Mouse (Mus musculus): ENCODE measurements around the gene Ppm1k. TPM values are rescaled to one million over a fixed set of nuclear protein-coding genes. Genes with fewer than 3 reads are reported as not detected.
"Not testable (repeated sequence)": the region's sequence is repeated elsewhere in the genome, so short reads cannot be mapped to it uniquely, and the experiment has no call there.

The Ppm1k gene
- total RNA-seq (2021) = 10 to 100 TPM; 13.9 to 16.0 TPM
- long read RNA-seq, experiment 1, full-length matches to known transcripts = 3 of 5 reads
- long read RNA-seq, experiment 1, partial matches to known transcripts = 0 of 5 reads
- long read RNA-seq, experiment 1, other reads (novel, unspliced or antisense) = 2 of 5 reads
- long read RNA-seq, experiment 2, partial matches to known transcripts = 0 of 2 reads
- long read RNA-seq, experiment 2, other reads (novel, unspliced or antisense) = 2 of 2 reads

DNA sequence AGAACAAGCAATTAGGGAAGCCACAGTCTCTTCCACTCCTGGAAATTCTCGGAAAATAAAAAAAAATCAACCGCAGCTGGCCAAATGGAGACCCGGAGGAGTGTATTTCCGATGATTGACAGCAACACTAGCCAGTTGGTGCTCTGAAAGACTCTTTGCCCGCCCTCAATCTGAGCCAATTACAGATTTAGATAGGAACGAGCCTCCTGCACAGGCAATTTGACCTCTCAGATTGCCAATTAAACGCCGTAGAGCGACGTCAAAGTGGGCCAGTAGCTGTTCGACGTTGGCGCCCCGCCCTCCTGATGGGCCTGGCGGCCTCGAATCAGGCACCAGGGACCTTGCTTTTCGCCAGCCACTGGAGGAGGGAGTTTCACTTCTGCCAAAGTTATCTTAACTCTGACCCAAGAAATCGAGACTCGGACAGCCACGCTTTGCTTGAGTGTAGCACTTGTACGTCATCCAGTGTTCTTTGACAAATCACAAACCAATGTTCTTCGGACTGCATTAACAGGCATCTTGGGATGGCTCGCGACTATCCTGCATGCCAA is at the start of gene Ppm1k:
Gene Ppm1k, minus strand, starts transcription at position 83 of the 551 bp plus-strand sequence.
- peak; percentile 100 for DNase-seq (ENCODE audit: low spot score)

- no peak for DNase-seq (ENCODE audit: low spot score)
Measured at GRCm38 (mm10) chr6:57582356-57582755, 47.1 kb upstream of the Ppm1k start.

GRCm38 (mm10) chr6:57581595-57581994 is 46.3 kb upstream of the Ppm1k start:
- no peak for DNase-seq (ENCODE audit: low spot score)

GRCm38 (mm10) chr6:57580881-57581548 is 45.7 kb upstream of the Ppm1k start, which contains the start of gene Herc6:
TSS of gene Herc6 (plus strand) at chr6:57581000.
- DNase-seq (ENCODE audit: low spot score) = peak; percentile 55

DNA sequence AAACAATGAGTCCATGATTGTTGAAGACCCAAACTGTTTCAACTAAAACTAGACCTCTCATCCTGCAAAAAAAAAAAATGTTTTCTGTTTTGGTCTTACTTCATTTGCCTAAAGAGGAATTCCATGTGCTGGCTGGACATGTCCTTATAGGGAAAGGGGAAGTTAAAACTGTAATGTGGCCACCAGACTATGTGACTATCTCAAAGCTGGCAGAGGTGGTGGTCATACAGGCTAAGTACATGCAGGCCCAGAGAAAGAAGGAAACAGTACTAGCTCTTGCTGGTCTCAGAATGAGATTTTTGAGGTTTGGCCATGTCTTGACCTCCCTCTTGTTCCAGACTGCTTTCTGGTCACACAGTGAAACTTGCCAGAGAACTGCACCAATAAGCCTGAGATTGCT is 36.3 kb upstream of the Ppm1k start:
- no peak for DNase-seq (ENCODE audit: low spot score)

DNA sequence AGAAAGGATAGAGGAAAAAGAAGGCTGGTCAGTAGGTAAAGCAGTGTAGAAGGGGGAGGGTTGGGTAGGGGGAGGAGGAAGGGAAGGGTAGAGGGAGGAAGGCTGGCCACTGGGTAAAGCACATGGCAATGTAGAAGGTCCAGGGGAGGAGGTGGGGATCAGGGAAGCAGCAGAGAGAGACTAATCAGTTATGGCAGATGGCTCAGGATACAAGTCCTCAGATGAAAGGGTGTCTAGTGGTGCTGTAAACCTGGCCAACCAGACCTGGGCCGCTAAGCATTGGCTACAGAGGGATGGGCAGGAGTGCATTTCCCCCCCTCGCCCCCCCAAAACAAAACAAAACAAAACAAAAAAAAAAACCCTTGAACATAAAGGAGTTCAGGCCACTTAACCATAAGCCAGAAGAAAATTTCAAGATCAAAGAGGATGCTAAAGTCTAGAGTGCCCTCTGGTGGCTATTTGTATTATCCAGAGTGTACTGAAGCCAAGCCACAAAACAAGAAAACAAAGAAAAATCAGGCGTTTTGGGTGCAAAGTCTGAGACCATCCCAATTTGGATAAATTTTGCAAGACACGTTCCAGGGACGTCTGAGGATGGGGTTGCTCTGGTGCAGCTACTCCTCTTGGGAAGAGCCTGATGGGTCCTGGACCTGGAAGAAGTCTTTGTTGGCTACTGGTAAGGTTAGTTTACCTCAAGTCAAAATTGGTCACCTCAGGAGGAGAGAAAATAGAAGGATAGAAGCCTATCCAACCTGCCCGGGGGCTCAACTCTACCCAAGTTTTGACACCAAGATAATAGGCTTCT is 35.1 kb upstream of the Ppm1k start:
- DNase-seq (ENCODE audit: low spot score) = peak; percentile 50

GRCm38 (mm10) chr6:57567630-57568029 is 32.4 kb upstream of the Ppm1k start:
- no peak for DNase-seq (ENCODE audit: low spot score)

GRCm38 (mm10) chr6:57565452-57565851 is 30.2 kb upstream of the Ppm1k start:
- DNase-seq (ENCODE audit: low spot score) = no peak

GRCm38 (mm10) chr6:57563454-57563853 is 28.2 kb upstream of the Ppm1k start:
- no peak for DNase-seq (ENCODE audit: low spot score)

GRCm38 (mm10) chr6:57557796-57558317 is 22.6 kb upstream of the Ppm1k start:
- no peak for DNase-seq (ENCODE audit: low spot score)

DNA sequence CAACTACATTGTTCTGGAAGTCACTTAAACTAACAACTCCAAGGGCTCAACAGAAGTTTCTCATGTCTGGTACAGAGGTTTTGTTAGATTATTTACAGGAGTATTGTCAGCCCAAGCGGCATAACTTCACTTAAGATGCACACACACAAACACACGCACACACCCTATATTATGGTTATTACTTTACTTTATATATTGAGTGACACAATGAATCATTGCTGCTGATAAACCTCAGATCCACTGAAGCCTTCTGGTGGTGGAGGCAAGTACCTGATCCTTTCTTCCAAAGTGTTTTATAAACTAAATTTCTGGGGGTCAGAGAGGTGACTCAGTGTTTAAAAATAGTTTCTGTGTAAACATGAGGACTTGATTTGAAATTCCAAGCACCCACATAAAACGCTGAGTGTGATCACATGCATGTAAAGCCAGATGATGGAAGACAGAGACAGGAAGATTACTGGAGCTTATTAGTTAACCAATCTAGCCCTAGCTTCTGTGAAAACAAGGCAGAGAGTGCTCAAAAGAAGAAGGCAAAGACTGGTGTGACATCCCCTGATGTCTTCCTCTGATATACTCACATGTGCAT is 16.0 kb upstream of the Ppm1k start:
- no peak for DNase-seq (ENCODE audit: low spot score)

DNA sequence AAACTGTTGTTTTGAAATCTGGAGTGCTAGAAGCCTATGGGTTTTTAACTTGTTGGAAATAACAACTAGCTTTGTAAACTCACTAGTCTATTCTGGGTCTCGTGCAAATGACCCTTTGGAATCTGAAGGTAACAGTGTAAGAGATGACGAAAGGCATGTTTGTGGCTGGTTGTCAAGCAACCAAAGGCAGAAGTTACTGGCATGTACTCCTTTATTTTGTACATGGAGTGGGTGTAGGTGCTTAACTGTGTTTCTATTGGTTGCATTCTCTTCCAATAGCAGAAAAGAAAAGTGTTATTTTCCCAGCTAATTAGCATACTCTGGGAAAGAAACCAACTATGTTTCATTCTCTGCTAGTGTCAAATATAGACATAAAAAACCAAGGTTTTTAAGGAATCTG is 9.6 kb upstream of the Ppm1k start:
- no peak for DNase-seq (ENCODE audit: low spot score)

- DNase-seq (ENCODE audit: low spot score) = not testable (repeated sequence)
Measured at GRCm38 (mm10) chr6:57543591-57543990, 8.3 kb upstream of the Ppm1k start.

- no peak for DNase-seq (ENCODE audit: low spot score)
Measured at GRCm38 (mm10) chr6:57541737-57542335, 6.6 kb upstream of the Ppm1k start.

DNA sequence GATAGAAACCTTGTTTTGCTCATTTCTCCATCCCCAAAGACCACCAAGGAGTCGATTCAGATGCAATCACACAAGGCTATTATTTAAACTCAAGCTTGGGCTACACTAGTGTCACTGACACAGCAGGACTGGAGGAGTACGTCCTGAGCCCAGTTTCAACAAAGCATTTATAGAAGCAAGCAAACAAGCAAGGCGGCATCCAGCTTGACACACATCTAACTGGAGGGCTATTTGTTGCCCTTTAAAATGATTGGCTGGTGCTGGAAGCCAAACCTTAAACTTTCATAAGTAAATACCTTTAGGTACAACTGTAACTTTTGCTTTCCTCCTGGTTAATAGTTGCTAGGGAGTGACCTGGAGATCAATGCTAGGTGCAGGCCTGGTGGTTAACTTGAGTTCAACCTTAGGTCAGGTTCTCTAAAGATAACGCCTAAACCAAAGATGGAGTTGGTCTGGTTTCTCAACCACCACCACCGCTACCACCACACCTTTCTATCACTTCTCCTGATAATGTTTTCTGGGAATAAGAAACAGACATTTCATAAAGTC is 5.8 kb upstream of the Ppm1k start:
- no peak for DNase-seq (ENCODE audit: low spot score)

- DNase-seq (ENCODE audit: low spot score) = no peak
Measured at GRCm38 (mm10) chr6:57537887-57538286, 2.6 kb upstream of the Ppm1k start.

DNA sequence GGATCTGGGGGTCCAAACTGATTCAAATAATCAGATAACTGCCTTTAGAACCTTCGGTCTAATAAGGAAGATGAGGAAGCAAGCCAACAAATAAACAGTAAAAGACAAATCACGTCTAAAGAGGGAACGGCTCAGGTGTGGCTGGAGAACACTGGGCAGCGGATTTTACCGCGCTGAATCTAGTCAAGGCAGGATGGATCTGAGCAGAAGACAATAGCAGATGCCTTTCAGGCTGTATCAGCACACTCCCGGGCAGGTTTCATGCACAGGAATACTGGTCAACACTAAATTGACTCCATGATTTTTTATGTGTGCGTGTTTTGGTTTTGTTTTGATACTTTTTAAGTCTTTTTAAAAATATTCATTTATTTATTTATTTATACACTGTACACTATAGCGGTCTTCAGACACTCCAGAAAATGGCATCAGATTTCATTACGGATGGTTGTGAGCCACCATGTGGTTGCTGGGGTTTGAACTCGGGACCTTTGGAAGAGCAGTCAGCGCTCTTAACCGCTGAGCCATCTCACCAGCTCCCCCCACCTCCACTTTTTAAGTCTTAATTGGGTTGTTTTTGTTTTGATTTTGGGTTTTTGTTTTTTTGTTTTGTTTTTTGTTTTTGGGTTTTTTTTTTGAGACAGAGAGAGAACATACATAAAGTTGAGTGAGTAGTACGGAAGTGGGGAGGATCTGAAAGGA is 852 bp upstream of the Ppm1k start:
- no peak for DNase-seq (ENCODE audit: low spot score)

DNA sequence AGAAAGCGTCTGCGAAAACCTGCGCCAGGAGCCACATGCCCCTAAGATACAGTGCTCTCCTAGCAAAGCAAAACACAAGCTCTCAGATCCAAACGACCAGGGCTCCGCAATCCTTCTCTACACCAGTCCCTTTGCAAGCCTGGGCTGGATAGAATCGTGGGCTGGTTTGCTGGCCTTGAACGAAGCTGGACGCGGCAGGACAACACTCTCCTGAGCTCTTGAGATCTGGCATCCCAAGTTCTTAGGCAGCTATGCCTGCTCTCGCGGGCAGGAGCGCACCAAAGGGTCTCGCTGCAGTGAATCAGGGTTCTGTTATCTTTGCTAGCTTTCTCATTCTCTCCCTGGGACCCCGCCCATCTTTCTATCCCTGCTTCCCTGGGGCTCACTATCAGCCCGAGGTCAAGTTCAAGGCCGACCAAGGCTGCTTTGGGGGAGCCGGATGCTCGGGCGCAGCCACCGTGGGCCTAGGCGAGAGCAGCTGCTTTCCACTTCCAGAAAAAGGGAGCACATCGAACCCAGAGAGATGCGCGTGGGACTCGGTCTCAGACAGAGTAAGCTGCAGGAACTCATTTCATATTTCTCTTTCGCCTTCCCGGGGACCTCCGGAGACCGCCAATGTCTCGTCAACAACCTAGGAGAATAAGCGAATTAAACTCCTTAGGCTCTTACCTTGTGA is 519 bp downstream of the Ppm1k start:
- DNase-seq (ENCODE audit: low spot score) = peak; percentile 26

DNA sequence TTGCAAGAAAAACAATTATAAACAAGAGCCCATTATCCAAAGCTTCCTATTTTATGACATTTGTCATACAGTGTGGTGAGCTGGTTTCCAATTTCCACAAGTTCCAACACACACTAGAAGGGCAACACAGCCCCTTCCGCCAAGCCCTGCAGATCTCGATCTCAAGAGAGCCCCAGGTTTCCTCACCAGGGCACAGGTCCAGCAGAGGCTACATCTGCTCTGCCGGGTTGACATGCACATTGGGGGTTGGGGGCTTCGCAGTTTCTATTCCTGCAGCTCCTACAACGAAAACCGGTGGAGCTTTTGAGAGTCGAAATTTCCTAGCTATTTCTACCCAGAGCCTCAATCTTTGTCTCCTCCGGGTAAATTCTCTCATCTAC is 1.0 kb downstream of the Ppm1k start:
- DNase-seq (ENCODE audit: low spot score) = peak; percentile 5

GRCm38 (mm10) chr6:57533410-57533809 is 1.9 kb downstream of the Ppm1k start:
- DNase-seq (ENCODE audit: low spot score) = no peak
